Mouse (Mus musculus) embryo, embryonic 10 days (tissue): ENCODE measurements at regions not wholly inside any gene's neighbourhood (a gene's known extent, or its start where the extent isn't known, plus 50 kb on each side); places are given as distances from the start of the nearest gene placed in this dataset.
"Not testable (repeated sequence)": the region's sequence is repeated elsewhere in the genome, so short reads cannot be mapped to it uniquely, and the experiment has no call there.

Experiments
- DNase-seq: peaks from one replicate; pipeline ENCODE4 v3.0.0-alpha.2; 2015; ENCODE audit warnings: low spot score

DNA sequence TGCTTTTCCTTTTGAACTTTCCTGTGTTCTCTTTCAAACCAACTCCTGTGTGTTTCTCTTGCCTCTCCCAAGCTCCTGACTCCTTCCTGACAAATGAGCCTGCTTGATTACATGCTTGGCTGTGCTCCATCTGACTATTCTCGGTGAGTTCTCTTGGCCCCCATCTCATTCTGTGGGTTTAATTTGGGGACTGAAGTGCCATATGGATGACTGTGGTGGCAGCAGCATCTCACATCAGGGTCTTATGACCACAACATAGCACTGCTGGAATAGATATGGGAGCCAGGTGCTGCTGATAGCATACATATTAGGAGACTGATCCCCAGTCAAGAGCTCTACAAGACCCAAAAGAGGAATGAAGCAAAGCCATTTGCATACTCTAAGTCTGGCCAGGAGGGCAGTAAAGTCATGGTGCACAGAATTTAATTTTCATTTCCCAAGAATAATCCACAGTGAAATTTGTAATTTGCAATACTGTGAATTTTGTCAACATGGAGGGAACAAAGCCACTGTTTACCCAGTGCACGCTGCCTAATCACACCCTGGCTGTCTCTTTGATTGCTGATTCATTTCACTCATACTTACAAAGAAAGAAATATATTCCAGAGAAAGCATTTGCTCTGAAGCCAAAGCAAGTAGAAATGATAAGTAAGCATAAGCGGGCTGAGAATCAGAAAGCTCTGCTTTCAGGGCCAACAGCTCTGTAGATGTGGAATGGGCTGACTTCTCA is 1478.4 kb upstream of the Gm7489 start:
- DNase-seq: no peak

DNA sequence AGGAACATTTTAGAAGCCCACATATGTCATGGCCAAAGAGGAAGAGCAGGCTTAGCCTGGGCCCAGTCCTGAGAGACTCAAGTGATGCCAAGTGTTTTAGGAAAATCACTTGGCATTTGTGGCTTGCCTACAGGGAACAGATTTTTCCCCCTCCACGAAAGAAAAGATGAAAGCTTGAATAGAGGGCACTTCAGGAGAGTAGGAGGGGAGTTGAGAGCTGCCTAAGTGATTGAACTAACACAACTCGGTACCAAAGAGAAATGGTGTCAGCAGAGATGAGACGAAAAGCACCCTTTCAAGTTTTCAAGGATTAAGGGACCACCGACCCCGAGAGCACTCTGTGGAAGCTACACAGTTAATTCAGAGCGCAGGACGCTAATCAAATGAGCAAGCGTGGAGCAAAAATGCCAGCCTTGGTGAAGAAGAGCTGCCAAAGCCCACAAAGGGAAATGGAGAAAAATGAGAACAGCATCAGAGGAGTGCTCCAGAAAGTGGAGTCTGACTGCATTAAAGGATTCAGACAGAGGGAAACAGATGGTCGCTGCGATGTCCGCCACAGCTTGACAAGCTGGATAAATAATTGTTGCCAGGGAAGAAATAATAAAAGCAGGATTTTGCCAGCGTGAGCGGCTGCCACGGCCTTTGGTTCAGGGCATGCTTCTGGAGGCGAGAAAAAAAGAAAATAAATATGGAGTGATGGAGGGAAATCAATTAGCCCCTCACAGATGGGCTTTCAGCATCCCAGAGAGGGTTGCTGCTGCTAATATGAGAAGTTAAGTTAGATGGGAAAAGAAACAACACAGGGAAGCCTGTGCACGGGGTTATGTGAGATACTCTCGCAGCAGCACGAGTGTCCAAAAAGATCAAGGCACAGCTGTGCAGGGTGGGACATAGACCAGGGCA is 1471.6 kb upstream of the Gm7489 start:
- peak; percentile 64 for DNase-seq

DNA sequence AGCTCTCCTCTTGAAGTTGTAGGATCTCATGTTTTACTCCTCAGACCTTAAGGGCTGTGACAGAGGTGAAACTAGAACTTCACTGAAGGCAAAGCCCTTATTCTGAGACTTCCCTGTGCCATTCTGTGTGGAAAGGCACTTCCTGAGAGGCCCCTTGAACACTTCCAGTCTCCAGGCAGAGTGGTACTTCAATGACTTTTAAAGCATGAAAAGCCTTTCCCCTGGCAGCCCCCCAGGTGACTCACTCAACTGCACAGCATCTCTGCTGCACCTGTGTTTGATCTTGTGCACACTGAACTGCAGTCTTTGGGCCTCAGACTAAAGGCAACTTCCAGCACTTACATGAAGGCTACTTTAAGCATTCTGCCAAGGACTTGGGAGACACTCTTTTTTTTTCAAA is 1458.7 kb upstream of the Gm7489 start:
- no peak for DNase-seq

DNA sequence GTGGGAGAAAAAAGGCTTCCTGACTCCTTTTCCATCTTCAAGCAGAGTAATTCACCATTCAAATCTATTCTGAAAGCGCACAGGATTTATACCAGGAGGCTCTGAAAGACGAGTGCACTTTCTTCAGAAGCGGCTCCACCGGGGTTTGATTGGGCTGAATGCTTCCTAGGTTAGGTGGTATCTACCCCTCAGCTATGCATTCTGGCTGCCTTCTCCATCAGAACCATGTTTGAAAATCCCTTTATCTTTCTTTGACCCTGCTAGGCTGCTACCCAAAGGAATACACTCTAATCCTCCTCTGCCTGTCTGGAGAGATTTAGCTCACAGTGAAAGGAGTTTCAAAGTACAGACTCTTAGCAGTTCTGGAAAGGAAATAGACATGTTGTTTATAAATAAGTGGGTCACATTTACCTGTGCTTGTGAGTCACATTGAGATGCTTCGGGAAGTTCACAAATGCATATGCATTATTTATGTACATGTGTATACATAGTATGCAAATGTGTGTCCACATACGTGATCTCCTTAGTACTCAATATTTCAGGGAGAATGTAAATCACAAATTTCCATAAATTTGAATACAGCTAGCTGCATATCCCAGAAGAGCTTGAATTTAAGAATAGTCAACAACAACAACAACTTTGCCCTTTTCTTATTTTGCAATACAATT is 1454.1 kb upstream of the Gm7489 start:
- no peak for DNase-seq

DNA sequence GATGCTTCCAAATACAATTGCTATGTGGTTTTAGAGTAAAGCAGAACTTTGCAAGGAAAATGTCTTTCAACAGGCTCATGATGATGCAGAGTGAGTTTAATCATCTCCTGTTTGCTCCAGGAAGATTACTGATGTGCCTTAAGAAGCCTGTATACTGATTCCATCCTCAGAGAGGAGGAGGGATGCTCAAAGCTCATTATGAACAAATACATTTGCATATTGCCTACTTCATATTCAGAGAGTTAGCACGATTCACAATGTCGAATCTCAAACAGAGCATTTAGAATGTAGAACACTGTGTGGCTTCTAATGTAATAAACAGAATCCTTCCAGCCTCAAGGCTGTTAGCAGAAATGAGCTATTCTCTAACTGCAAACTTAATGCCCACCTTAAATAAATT is 1451.1 kb upstream of the Gm7489 start:
- no peak for DNase-seq

DNA sequence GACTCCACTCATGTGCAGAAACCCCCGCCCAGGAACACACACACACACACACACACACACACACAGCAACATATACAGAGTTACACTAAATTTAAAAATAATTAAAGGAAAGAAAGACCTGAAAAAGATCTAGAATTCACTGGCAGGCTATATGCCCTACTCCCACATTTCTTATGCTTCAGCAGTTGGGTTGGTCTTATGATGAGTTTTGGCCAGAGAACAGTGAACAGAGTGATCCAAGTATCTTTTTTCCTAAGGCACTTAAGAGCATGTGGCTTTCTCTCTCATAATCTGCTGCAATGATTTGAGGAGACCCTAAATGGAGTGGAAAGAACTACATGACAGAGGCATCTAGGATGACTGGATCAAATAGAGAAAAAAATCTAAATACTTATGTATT is 1446.3 kb upstream of the Gm7489 start:
- DNase-seq: no peak

DNA sequence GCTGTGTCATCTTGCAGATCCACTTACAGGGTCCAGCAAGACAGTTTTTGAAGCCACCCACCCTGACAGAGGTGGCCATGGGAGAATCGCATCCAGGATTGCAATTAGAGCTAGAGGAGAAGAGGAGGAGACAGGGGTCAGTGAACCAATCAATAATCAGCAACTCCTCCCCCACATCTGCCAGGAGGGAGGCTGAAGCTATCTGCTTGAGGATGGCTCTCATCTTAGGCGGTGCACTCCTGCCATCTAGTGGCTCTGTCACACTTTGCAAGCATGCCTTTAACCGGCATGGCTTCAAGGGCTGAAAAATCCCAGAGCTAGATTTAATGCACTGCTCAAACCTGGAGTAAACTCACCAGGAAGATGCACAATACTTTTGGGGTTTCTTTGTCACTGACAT is 1425.9 kb upstream of the Gm7489 start:
- peak; percentile 97 for DNase-seq

DNA sequence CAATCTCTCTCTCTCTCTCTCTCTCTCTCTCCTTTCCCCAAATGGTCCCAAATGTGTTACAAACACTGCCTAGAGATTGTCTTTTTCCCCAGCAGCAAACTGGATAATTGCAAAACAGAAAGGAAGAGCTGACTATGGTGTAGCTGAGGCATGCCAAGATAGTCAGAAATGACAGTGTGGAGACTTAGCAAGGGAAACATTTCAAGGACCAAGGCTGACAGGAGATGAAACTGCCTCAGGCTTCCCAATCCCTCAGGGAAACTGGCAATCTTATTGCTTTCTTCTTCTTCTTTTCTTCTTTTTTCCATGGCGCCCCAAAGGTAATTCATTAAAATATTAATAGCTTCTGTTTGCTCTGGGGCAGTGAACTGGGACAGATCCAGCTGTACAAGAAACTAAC is 1425.4 kb upstream of the Gm7489 start:
- DNase-seq: no peak

DNA sequence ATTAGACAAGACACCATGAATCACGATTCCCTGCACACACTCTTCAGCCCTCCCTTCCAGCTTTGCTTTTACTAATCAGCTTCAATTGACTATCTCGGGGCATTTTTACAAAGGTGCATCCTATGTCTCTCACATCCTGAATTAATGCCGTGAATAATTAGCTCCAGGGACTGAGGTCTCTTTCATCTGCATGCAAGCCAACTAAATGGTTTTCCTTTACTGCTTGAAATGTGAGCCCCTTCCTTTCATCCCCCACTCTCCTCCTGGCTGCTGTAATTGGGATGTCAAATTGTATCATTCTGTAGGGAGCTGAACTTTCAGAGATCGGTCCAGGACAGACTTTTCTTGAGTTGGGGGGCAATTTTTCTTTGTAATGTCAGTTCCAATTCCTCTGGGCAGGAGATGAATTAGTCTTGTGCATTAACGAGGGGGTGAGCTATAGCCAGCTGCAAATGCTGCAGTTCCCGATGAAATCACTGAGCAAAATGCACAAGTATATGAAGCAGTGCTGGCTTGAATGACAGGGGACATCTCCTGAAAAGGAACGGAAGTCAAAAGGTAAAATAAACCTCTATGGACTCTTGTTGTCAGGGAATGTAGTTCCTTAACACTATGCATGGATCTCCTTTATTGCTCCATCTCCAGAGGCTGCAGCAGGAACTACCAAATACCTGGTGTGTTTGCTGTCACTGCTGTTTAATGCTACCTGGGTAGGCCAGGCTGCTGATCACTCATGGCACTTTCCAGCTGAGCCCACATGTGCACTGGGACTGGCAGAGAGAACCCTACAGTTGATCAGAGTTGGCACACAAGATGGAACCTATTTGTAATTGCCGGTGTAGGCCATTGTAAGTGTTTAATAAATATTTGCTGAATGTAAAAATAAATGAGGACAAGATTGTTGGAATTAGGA is 1420.2 kb upstream of the Gm7489 start:
- DNase-seq: peak; percentile 51

DNA sequence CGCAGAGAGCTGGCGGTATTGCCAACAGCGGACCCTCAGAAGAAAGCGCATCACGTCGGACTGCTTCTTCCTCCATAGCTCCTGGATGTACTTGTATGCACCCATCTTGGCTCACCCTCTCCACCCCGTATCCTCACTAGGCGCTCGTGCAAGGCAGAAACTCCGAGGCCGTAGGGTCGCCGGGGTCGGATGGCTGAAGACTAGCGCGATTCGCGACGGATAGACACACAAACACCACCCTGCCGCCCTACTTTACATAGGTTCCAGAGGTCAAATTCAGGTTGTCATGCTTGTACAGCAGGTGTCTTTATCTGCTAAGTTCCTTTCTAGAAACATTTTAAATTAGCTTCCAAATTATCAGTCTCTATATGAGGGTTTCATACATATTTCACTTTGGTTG is 1406.6 kb upstream of the Gm7489 start:
- not testable (repeated sequence) for DNase-seq

DNA sequence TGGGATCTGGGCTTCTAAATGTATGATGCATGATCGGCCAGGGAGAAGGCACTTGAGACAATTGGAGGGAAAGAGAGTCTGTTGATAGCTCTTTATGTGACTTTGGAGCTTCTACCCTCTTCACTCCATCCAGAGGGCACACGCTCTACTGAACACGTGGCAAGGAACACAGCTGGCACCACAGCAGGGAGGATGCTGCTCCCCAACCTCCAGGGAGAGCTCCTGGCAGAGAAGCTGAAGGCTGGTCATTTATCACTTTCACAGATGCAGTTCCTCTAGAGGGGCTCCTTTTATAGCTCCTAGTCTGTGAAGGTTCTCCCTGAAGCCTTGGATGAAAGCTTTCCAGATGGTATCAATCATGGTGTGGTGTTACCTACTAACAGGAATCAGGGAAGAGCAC is 1403.9 kb upstream of the Gm7489 start:
- DNase-seq: no peak

DNA sequence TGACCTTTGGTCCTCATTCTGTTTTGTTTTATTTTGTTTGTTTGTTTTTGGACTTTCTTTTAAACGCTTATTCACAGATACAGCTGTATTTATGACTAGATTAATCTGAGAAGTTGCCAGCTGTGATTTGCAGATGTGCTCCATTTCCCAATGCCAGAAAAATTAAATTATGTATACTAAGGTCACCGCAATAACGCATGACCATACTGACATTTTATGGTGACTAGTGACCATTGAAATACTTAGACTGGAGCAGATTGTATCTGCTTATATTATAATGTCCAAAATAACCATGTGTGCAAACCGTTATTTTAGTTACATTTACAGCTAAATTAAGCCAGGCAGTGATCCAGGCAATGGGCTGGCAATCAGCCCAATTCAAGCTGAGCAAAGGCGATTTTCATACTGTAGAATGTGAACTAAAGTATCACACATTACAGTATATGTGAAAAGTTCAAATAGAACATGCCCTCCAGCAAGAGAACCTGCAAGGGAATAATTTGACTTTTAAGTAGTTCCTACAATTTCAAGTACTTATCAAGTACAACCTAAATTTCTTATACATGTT is 1401.0 kb upstream of the Gm7489 start:
- DNase-seq: no peak

DNA sequence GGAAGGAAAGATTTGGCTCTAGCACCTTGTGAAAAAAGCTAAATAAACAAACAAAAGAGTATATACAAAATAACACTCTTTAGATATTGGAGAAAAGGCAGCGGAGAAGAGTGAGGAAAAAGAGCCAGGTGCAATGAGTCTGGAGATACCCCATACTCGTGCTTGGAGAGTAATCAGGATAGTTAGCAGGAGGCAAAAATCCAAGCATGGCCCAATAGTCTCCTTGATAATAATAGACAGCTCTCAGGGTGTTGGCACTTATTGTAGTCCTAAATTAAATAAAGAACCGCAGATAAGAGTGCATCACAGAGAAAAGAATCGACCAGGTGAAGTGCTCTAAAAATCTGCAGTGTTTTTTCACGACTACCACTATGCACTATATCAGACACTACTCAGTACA is 1400.4 kb upstream of the Gm7489 start:
- DNase-seq: no peak

DNA sequence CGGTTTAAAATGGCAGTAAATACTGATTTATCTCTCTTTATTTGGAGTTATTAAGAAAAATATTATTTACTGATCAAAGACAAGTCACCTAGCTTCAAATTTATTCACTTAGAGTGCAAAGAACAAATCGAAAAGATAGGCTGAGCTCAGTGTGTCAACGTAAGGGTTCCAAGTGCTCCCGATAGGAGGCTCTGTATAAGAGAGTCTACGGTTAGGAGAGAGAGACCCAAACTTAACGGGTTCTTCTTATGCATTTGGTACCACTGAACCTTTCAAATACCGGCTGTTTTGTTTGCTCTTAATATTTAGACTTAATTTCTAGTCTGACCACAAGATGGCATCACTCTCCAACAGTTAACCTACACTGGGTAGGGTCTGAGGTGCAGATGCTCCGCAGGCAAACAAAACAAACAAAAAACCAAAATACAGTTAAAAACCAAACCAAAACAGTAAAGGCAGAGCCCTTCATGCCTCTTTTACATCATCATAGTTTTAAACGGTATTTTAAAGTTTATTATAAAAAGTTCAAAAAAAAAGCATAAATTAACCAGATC is 1379.4 kb upstream of the Gm7489 start:
- DNase-seq: peak; percentile 75

DNA sequence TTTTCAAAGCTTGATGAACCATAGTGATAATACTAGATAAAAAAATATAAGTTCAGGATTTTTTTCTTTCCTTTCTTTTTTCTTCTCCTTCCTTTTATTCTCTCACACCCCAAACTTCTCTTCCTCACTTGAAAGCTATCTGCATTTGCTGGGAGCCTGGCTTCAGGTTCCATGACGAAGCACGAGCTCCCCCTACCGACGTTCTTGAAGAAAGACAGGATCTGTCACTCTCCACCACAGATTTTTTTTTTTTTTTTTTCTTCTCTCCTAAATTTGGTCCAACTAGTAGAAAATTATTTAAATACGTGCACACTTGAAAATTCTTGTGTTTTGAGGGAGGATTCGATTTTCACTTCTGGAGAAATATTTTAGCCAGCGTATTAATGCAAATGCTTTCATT is 1377.8 kb upstream of the Gm7489 start:
- DNase-seq: peak; percentile 86

DNA sequence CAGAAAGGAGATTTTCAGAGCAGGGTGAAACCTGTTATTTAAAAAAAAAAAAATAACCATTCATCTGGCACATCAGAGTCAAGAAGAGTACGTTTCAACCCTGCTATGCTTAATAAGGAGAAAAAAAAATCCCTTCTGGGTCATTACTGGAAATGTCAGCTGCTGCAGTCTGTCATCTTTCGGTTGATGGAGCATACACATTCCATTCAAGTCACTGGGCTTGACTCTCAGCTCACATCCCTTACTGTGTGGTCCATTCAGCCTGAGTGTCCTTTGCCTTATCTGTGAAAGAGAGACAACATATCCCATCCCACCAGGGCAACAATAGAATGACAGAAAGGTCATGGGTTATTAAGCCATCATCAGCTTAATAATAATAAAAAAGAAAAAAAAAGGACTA is 1376.1 kb upstream of the Gm7489 start:
- DNase-seq: no peak

DNA sequence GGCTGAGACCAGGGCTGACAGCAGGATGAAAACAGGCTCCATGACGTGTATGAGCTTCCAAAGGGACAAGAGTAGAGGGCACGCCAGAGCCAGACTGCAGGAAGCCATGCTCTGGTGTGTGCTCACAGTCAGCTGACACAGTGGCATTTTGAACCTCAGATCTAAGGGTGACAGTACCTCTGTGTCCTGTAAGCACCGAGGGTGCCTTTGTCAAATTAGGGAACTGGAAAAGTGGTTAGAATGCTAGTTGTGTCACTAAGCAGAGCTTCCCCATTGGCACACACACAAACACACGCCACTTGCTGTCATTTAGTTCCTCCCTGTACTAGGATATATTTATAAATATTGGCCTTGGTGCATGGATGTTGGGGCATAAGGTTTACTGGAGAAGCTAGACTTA is 1374.6 kb upstream of the Gm7489 start:
- no peak for DNase-seq

DNA sequence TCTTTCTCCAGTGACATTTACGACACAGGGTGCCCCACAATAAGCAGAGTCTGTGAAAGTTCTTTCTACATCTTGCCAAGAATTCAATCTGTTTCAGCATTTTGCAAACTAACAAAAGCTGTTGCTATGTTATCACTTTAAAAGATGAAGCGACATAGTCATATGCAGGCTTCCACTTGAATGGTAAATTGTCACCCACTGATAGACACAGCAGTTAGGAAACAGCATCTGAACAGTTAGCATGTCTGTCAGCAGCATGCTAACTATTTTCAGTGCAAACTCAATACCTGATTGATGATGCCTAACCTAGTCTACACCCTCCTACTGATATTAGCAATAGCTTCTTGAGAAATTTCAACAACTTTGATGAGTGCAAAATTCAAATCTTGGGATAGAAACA is 1348.1 kb upstream of the Gm7489 start:
- no peak for DNase-seq

DNA sequence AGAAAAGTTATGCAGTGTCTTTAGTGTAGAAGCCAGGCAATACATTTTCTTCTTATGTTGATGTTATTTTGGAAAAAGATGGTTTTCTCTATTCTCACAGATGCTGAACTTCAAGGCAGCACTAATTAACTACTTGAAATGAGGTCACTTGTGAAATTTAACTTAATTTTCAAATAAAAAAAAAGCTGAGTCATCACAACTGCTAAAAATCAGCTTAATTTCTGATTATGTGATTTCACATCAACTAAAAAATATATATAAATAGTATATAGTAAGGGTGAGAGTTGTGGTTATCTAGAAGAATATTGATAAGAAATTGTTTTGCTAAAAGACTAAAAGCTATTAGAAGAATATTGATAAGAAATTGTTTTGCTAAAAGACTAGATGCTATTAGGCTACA is 1326.0 kb upstream of the Gm7489 start:
- no peak for DNase-seq

DNA sequence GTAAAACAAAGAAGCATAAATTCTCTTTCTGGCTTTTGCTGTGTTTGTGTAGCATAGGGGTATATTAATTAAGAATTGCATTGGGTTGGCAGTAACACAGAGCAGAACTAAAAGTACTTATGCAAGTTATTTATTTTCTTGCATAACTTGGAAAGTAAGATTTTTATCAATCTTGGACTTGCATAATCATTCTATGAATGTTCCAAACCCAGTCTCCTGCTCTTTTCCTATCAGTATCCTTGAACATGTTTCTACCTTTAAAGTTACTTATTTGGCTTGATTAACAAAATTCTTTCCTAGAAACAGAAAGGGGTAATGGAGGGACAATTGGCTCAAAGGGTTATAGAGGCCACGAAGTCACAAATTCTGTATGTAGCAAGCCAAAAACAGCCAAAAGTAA is 1320.6 kb upstream of the Gm7489 start:
- no peak for DNase-seq

DNA sequence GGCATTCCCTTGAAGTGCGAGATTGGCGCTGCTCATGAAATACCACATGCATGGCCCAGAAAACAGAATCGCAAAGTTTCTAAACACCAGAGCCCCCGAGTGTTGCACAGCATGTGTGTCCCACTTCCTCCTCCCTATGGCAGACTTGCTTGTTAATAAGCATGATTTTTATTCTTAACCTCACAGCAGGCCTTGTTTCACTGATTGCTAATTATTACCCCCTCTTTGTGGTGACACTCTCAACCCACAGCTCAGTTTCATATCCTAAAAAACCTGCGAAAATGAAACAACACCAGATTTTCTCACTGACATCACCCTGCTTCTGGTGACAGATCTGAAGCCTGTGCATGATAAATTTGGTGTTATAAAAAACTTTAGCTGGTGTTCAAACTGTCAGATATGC is 1319.3 kb upstream of the Gm7489 start:
- DNase-seq: no peak
